Mouse (Mus musculus) small intestine, adult 2 months (tissue): ENCODE data around the gene Cnep1r1.

Source experiments
- CTCF ChIP-seq: fragments of 200-500 bp; IDR thresholded peaks from 2 replicates; pipeline ENCODE4 v1.5.1; 2012; ENCODE audit warnings: low read depth, mild to moderate bottlenecking, control low read depth, inconsistent platforms, low read length, moderate library complexity, mixed read lengths; ENCODE audit not compliant: insufficient replicate concordance, insufficient read length; ENCODE audit errors: extremely low read depth
- POLR2A ChIP-seq: fragments of 200-500 bp; IDR thresholded peaks from 2 replicates; pipeline ENCODE4 v1.6.1; 2012; ENCODE audit warnings: low read depth, mild to moderate bottlenecking, control low read depth, inconsistent platforms, low read length, moderate library complexity

DNA sequence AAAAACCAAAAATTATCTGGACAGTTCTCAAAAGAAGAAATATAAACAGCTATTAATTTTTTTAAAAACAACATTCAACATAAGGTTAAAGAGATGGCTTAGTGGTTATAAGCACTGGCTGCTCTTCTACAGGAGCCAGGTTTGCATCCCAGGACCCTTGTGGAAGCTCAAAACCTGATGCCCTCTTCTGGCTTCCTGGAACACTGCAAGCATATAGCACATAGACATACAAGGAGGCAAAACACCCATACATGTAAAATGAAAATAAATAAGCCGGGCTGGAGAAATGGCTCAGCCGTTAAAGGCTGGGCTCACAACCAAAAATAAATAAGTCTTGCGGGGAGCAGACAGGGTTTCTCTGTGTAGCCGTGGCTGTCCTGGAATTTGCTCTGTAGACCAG, 9.3 kb upstream of the Cnep1r1 start:
- TF ChIP-seq CTCF (no peak), POLR2A (no peak)
